In the genomic region with DNA sequence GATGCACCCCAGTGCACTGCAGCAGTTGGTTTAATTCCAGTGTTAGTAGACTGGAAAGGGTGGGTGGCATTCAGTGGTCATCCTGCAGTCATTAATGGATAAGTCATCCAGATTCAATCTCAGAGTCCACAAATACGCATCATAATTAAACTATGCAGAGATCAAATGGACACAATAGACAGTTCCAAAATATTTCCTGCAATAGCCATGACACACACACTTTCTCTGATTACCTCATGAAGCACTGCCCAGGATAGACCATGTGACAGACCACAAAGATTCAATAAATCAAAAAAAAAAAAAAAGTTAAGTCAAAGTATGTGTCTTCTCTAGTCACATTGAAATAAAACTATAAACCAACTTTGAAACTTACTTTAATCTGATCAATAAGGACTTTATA, we compare ENCODE assay signal across 18 mouse cellular contexts.
"Had no signal": no experiment of that assay in that cellular context is flagged by ENCODE, and none has a peak within 500 bp of the region (broad histone marks: within the 10 kb centered on the region; RNA-seq: fewer than 3 reads in every experiment).

No protein-coding gene starts in this region.

- H3K27me3 ChIP-seq: liver, embryonic 15.5 days; lung, embryonic 15.5 days; midbrain, embryonic 12.5 days; neural tube, embryonic 12.5 days had no signal

- ATAC-seq: liver, postnatal 0 days; lung, postnatal 0 days; midbrain, embryonic 16.5 days had no signal

- DNase-seq: liver, postnatal 0 days; lung, adult 2 months; lung, postnatal 14 days; lung, postnatal 4 days; midbrain, embryonic 14.5 days; right cerebral cortex, postnatal 25 days; right cerebral cortex, postnatal 4 days; spleen, adult 18-20 months; thymus, adult 18-20 months; thymus, postnatal 25 days; thymus, postnatal 4 days had no signal

- H3K4me3 ChIP-seq: liver, embryonic 15.5 days; lung, embryonic 15.5 days; midbrain, embryonic 10.5 days; midbrain, embryonic 12.5 days; neural tube, embryonic 12.5 days had no signal

- H3K36me3 ChIP-seq: liver, embryonic 15.5 days; lung, embryonic 15.5 days; midbrain, embryonic 10.5 days; midbrain, embryonic 12.5 days; neural tube, embryonic 12.5 days had no signal
